Mouse (Mus musculus) heart, adult 11 months (tissue): ENCODE measurements at regions not wholly inside any gene's neighbourhood (a gene's known extent, or its start where the extent isn't known, plus 50 kb on each side); places are given as distances from the start of the nearest gene placed in this dataset.

Source experiments
- DNase-seq: peaks from one replicate; pipeline ENCODE4 v3.0.0; 2022

DNA sequence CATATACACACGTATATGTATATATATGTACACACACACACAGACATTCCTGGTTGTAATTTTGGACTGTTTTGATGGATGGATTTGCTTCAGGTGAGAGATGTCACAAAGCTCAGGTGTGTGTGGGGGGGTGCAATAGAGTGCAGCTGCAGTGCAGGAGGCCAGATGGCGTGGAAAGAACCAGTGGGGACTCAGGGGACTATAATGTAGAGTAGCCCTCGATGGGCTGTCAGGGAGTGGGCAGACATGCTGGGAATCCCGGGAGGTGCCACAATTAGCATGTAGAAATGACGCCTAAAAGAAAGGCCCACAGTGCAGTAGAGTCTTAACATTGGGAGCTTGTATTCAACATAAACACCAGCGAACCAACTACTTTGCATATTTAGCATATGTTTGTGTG, 763.5 kb upstream of the Car8 start:
- no peak for DNase-seq

DNA sequence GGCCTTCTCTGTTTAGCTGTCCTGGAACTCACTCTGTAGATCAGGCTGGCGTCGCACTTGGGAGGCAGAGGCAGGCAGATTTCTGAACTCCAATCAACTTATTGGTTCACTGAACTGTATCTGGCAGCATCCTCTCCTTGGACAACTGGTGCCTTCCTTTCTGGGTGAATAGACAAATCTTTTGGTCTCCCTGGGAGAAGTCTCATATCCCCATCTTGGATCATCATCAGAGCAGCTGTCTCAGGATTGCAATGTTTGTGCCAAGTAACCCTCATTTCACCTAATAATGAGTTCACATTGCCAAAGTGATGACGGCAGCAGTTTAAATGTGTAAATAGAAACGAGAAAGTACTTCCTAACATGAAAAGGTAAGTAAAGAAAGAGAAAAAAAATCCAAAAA, 759.8 kb upstream of the Car8 start:
- DNase-seq: no peak

DNA sequence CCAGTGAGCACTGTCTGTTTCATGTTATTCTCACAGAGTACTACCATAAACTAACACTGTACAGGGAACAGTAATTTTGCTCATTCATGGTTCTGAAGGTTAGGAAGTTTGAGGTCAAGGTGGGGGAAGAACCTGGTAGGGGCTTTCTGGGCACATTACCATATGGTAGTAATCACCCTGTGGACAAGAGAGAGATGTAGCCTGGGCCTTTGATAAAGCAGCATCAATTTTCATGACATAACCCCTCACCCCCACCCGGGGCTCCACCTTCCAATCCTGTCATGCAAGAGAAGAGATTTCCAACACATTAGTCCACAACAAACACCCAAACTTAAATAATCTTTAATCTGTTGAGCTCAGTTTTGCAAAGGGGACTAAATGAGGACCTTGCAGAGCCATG, 753.3 kb upstream of the Car8 start:
- peak; percentile 61 for DNase-seq

DNA sequence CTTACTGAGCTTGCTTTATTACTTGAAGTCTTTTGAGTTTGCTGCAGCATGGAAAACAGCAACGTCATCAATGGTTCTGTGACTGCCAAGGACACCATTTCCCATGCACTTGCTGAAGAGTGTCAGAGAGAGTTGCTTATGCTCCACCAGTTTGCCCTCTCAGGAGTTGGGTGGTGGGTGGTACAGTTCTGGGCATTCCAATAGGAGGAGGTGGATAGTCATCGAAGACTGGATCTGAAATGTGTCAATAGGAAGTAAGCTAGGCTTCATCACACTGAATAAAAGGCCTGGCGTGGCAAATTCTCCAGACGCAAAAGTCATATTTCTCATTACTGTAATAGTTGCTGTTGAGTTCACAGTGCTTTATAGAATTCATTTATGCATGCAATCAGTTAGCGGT, 751.7 kb upstream of the Car8 start:
- DNase-seq: peak; percentile 52

DNA sequence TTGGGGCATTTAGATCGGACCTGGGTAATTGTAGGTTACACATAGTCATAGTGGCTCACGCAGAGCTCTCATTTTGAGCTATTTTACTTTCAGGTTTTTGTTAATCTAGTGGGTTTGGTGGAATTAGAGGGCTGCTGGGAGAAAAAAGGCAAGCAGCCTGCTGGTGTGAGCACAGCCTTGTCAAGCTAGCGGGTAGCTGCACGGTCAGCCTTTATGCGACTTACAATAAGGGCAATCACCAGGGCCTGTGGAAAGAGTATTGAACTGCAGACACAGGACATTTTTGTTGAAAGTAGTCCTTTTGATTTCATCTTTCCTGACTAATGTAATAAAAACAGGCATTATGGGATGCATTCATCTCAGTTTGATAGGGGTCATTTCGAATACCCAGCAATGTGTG, 750.8 kb upstream of the Car8 start:
- no peak for DNase-seq

DNA sequence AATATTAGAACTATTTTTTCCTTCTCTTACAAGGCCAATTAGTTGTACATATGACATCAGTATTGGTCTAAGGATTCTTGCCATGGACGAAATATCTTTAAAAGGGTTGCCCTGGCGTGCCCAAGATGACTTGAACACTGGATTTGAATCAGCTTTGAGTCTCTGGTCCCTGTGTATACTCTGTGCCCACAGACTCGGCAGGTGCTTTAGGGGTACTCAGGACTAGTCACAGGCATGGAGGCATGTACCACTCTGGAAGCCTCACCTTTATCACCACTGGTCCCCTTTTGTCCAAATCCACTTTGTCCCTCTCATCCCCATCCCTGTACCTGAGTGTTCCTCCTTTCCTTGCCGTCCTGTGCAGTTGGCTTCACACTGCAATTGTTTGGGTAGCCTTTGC, 750.3 kb upstream of the Car8 start:
- DNase-seq: peak; percentile 64

DNA sequence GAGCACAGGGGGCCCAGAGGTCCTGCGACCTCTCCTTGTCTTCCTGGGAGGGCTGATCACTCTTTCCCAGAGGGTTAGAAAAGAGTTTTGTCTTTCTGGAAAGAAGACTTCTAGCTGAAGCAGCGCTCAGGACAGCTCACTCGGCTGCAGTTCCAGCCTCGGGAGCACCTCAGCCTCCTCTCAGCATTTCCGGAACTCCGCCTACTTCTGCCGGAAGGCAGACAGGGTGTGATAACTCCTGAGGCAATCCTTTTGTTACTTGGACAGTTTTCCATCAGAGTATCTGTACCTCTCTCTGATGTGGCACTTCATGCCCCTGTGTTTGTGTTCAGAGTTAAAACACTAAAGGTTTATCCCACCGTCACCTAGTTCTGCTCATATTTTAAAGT, 749.5 kb upstream of the Car8 start:
- DNase-seq: no peak

DNA sequence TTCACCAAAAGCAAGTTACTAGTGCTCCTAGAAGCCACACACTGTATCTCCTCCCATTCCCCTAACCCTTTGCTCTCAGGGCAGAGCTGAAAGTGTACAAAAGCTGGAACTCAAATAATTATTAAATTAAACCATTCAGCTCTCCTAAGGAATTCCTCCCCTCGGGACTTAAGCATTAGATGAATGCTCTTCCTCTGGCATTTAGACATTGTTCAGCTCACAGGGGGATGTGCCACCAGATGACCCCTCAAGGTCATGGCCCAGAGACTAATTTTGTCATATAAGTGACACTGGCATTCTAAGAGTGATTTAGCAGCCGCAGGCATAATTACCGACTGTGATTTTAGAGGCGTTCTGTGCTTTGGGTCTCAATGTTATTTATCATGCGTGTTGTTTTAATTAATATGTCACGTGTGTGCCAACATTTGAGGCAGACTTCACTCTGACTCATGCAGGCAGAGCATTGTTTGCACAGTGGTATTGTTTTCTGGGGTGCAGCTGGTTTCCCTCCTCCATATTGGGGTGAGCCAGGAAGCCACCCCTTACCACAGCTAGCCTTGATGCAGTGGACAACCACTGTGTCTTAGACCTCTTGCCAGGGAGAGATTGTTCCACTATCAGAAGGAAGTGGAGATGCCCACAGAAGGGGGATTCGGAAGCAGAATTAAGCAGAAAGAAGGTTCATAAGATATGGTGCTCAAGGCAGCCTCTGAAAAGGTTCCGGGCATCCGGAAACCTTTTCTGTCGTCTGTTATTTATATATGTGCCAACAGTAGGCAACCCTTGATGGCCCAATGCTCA, 748.9 kb upstream of the Car8 start:
- no peak for DNase-seq

DNA sequence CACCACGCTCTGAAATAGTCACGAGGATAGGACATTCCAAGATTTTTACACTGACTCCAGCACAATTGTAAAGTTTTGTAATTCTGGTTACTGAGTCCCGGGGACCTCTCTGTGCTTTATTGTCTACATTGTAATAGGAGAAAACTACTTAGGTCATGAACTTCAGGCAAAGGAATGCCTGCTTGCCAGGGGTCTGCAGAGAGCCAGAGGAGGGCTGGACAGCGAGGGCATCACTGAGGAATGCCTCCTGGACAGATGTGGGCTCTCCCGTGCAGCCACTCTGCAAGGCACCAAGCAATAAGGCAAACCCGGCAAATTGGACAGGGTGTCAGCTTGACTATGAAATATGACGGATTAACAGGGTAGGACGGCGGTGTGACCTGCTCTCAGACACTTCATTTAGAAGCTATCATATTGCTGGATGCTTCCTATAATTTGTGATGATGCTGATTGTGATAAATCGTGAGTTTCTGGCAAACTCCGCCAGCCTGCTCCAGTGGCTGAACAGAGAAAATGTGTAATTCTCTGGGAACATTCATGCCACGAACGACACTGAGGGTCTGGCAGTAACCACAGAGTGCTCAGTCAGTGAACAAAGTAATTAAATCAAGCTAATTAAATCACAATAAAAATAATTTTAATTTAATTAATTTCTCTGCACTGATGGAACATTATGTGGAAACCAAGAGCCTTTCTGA, 747.7 kb upstream of the Car8 start:
- peak; percentile 63 for DNase-seq

DNA sequence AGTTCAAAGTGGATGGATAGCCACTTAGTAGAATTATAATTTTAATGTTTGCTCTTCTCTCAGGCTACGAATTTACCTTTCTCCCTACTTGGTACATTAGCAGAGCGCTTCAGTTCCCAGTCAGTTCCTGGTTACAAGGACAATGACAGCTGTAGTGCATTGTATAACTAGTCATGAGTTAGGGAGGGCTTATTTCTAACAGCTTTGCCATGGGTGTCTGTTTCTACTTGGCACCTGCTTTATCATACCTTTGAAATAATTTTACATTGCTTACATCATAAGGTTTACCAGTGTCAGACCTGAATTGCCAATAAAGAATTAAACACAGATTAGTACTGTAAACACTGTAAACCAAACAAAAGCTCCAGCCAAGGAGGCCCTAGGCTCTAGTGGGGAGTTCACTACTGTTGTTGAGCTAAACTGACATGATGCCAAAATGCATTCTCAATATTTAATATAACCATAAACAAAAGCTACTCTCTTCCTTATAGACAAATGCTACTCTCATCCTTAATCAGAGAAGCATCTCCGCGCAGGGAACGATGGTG, 745.3 kb upstream of the Car8 start:
- no peak for DNase-seq

DNA sequence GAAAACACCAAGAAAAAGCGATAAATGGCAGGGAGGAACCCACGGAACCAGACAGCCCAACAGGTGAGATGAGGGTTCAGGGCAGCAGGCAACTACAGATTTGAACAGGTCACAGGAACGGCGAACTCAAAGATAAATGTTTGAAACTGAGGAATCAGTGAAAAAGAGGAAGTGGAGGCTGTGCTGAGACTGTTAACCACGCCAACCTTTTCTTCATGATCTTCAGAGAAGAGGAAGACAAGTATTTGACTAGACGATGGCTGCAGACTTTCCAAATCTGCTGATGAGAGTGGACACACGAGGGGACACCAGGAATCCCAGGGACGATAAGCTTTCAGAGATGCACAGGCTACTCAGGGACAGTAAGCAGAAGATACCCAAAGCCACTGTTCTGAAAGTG, 740.1 kb upstream of the Car8 start:
- DNase-seq: no peak

DNA sequence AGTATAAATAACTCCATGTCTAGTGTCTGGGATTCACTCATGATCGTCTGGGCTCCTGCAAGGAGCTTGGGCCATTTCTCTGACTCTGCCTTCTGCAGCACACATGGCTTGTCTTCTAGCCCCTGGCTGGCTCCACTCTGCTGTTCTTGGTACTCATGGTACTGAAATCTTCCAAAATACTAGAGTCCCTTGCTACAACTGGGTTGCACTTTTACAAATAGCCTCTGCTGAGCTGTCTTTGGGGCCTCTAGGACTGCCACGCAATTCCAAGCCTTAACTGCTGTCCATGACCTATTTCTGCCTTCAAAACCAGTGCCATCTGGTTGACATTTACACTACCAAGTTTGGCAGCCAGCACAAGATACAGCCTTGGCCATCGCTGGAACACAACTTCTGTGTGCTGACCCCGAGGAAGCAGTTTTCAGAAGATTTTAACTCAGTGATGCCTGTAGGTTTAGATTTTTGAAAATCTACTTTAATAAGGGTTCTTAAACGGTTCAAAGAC, 731.2 kb upstream of the Car8 start:
- no peak for DNase-seq

DNA sequence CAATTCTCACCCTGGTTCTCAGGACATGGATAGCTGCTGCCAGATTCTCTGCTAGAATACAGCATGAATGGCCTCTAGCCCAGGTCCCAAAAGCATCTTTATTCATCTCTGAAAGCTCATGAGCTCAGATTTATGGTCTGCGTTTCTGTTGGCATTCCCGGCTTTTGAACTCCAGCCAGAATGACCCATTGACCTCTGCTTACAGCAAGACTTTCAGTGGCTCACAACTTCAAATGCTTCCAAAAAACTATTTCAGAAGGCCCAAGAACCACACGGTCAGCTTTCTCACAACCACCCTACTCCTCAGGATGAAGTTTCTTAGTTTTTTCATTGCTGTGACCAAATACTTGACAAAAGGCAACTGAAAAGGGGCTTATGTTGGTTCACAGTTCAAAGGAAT, 729.9 kb upstream of the Car8 start:
- peak; percentile 66 for DNase-seq

DNA sequence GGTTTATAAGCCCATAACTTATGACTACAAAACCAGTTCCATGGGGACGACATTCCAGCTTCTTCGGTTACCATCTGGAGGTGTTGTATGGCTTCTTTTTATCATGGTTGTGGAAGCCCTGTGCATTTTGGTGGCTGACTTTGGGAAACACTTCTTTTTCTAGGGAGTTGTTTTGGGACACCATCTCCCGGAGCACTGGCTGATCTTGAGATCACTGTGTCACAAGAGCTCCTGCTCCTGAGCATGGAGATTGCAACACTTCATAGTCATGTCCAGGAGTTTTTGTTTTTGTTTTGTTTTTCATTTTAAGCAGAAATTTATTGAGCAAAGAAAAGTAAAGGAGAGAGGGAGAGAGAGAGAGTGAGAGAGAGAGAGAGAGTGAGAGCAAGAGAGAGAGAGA, 729.1 kb upstream of the Car8 start:
- DNase-seq: peak; percentile 54

DNA sequence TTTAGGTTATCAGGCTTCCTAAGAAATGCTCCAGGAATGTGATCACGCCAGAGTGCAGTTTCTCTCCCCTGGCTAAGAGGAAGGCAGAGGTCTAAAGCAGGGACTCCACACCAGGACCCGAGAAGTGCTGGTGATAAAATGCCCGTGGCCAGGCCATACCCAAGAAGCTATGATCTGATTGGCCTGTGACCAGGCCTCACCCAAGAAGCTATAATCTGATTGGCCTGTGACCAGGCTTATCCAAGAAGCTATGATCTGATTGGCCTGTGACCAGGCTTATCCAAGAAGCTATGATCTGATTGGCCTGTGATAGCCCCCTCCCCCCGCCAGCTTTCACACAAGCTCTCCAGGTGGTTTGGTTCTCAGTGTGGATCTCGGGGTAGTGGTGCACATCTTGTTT, 726.7 kb upstream of the Car8 start:
- DNase-seq: peak; percentile 94

DNA sequence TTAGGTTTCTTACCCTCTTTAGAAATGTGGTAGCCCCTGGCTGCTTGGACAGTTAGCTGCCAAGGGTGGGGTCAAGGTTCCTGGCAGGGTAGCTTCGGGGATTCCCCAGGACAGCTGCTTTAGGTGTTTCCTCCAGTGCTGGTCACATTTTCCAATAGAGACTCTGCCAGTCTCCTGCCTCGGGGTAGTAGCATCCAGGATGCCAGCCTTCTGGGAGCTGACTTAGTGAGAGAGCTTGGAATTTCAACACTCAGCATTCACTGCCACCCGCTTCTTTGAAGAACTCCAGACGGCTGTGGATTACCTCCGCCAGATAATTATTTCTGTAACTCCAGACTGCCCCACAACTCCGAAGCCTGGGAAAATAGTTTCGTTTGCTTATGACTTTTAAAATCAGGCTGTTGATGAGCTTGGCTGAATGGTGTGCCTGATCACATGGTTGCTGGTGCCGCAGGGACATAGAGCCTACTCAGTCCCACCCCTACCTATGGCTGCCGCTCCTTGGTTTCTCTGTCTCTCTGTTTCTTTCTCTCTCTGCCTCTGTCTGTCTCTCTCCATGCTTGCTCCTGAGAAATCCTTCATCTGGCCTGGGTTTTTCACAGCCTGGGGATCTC, 724.2 kb upstream of the Car8 start:
- peak; percentile 88 for DNase-seq

DNA sequence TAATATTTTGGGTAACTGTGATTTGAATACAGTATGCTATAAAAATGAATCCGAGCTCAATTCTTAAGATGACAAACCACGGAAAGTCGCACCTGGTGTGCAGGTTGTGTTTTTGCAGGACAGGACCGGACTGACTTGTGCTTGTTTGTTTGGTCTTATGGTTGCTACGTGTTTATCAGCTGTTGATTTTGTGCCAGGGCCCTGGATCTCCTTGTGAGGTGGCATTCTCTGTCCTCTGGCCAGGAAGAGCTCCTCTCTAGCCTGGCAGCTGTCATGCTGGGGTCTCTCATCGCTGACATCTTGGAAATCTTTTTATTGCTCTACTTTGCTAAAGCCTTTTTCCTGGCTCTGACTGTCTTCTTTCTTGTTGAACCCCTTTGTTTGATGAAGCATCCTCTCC, 723.0 kb upstream of the Car8 start:
- peak; percentile 93 for DNase-seq

DNA sequence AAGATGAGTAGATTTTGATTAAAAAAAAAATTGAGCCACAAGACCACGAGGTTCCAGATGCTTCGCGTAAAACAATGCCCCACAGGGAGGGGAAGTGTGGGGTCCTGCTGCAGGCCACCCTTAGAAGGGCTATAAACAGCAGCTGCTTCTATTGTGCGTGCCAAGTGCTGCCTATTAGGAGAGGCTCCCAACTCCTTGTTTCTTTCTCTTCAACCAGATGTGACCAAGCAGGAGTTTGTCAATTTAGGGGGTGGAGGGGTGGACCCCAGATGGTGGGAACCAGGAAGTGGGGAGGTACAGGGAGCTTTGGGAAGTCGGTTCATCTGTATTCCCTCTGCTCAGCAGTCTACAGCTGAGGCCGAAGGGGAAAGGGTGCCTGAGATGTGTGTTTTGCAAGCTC, 718.9 kb upstream of the Car8 start:
- peak; percentile 95 for DNase-seq

DNA sequence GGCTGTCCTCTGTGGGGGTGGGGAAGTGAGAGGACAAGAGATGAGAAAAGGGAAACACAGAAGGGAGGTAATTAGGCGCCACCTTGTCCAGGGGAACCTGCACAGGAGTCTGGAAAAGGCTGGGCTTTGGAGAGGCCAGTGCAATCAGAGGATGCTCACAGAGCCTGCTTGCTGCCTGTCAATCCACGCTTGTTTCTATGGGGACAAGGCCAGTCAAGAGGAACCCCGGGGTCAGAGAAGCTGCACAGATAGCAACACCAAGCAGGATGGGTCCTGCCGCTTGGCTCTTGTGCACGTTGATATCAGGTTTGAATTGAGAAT, 718.1 kb upstream of the Car8 start:
- no peak for DNase-seq

DNA sequence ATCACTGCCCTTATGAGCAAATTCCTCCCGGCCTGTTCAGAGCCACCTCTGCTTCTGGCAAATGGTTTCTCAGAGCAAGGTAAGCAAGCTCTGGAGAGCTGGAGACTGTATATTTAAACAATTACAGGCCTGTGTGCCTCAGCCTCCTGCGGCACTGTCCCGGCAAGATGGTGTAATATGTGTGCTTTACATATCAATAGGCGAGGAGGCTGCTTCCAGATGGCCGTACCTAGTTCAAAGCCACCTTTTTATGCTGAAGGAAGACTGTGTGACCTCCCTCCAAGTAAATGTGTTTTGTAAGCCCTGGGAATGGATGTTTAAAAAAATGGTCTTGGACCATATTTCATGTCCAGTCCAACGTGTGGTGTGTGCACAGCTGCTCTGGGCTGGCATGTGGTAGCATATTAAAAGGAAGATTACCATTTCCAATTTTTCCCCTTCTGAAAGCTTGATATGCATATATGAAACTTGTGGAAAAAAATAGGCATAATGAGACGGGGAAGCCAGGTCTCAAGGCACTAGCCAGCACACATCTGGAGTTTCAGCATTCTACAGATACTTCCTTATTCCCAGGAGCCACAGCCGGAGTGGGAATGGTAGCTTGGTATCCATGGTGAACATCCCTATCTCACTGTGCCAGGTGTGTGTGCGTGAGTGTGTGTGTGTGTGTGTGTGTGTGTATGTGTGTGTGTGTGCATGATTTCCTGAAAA, 717.6 kb upstream of the Car8 start:
- DNase-seq: no peak

DNA sequence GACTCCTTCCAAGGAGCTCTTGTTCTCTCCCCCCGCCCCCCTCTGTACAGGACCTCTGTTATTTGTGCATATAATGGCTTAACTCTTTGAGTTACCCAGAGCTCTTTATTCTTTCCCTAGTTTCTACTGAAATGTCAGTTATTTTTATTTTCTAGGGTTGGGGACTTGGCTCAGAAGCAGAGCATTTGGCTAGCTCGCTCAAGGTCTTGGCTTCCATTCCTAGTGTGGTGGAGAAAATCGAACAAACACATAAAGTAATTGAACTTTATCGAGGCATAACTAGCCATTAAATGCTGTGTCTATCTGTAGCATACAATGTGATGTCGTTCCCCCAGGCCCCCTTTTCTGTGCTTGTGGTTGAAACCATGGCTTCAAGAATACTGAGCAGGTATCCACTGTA, 716.5 kb upstream of the Car8 start:
- DNase-seq: peak; percentile 62

DNA sequence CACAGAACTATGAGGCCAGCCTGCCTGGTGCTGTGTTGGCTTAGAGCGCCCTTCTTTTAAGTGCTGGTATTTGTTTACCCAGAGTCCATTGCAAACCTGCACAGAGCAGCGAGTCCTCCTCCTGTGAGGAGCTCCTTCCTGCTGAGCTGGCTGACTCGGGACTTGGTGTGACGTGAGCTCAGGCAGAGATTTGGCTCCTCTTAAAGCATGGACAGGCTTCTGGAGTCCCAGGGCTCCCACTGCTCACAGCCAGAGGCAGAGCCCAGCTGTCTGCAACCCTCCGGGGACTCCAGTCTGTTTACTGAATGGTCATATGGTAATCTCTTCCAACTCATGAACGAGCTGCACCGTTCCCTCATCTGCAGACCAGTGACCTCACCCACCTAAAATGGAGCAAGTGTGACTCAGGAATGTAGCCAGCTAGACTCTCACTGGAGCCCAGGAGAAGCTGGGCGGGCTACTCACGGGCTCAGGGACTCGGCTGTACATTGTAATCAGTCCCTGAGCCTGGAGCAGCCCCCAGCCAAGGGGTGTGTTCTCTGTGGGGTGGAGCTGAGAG, 715.6 kb upstream of the Car8 start:
- peak; percentile 99 for DNase-seq

DNA sequence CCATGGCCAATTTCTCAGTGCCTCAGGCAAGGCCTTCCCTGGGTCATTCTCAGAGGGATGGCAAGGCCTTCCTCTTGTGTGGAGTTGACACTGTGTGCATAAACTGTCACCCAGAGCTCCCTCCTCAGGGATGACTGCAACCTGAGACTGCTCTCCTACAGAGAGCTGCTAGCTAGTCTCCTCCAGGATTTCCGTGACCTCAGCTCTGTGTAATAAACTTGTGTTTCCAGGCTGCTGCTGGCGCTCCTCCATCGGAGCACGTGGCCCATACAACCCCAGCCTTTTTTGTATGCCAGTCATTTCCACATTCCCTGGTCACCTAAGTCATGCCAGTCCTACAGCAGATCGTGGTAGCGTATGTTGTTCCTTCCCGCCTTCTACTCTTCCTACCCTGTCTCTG, 714.3 kb upstream of the Car8 start:
- DNase-seq: no peak
